ENCODE assay signal across 16 mouse cellular contexts in the genomic region with DNA sequence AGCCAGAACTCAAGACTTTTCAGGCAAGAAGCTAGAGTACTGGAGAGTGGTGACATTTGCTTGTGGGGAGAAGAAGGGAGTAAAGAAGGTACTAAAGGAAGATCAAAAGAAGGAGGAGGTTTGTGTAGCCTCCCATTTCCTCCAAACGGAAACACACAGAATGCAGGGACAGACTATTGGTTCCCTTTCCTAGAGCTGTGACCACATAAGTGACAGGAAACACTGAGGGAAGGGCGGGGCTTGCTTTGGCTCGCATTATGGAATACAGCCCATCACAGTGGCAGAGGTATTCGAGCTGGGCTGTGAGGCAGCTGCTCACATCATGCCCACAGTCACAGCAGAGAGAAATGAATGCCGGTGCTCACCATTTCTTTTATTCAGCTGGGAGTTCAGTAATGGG. TPM values are rescaled to one million over a fixed set of nuclear protein-coding genes. Genes with fewer than 3 reads are reported as not detected.
DNase-seq lines count a peak whose midpoint lies in the region; ATAC-seq and TF ChIP-seq lines count a peak whose summit lies in the region.
"Had no signal": no experiment of that assay in that cellular context is flagged by ENCODE, and none has a peak within 500 bp of the region (broad histone marks: within the 10 kb centered on the region; RNA-seq: fewer than 3 reads in every experiment).

No protein-coding gene starts in this region.

- DNase-seq in heart, adult 11 months, result peak; percentile 74
- no peak for DNase-seq in heart, adult 8-10 months (ENCODE audit: low spot score)
- DNase-seq in thymus, postnatal 14 days, result peak; percentile 28
- no peak for DNase-seq in thymus, adult 18-20 months
- DNase-seq in liver, postnatal 0 days, result no peak
- no peak for DNase-seq in testis, postnatal 14 days (ENCODE audit: low spot score)
- DNase-seq in left cerebral cortex, postnatal 10 days (ENCODE audit: extremely low spot score in 1 of 2, low spot score in 2 of 2), result no peak
- DNase-seq: cerebellum, adult 8-10 months; kidney, adult 9 months had no signal

- H3K4me2 ChIP-seq in liver, postnatal 0 days (ENCODE audit: low read depth, low read length), result peak overlapping the region; percentile 27; the same call in 1 of the 2 replicates
- H3K4me2 ChIP-seq in midbrain, embryonic 15.5 days, result no peak overlapping the region
- H3K4me2 ChIP-seq: heart, embryonic 12.5 days; hindbrain, embryonic 14.5 days; midbrain, embryonic 12.5 days; neural tube, embryonic 15.5 days had no signal

- intact Hi-C loops in left cerebral cortex, postnatal 10 days (cut with DNase I), result no loop called here

- no peak overlapping the region for H3K9ac ChIP-seq in liver, postnatal 0 days (replicated peaks)
- no peak overlapping the region for H3K9ac ChIP-seq in midbrain, embryonic 15.5 days
- H3K9ac ChIP-seq: heart, embryonic 12.5 days; hindbrain, embryonic 14.5 days; midbrain, embryonic 12.5 days; neural tube, embryonic 15.5 days had no signal

- no peaks in the 10 kb centered on the region for H3K36me3 ChIP-seq in liver, postnatal 0 days (replicated peaks; ENCODE audit: insufficient read depth, low read length)
- no peaks in the 10 kb centered on the region for H3K36me3 ChIP-seq in midbrain, embryonic 15.5 days (replicated peaks)
- H3K36me3 ChIP-seq: heart, embryonic 12.5 days; midbrain, embryonic 12.5 days; neural tube, embryonic 15.5 days had no signal

- 10% methylated on average over 5 of the region's 5 CpGs for WGBS in liver, postnatal 0 days (ENCODE audit: insufficient replicate concordance)
- 39% methylated on average over 5 of the region's 5 CpGs for WGBS in midbrain, embryonic 15.5 days

- H3K9me3 ChIP-seq in liver, postnatal 0 days (ENCODE audit: low read length), result no peaks in the 10 kb centered on the region
- no peaks in the 10 kb centered on the region for H3K9me3 ChIP-seq in midbrain, embryonic 15.5 days
- H3K9me3 ChIP-seq: heart, embryonic 12.5 days; midbrain, embryonic 12.5 days; neural tube, embryonic 15.5 days had no signal

- no peak overlapping the region for H3K27ac ChIP-seq in liver, postnatal 0 days (ENCODE audit: low read depth)
- H3K27ac ChIP-seq in midbrain, embryonic 15.5 days, result no peak overlapping the region
- H3K27ac ChIP-seq: hindbrain, embryonic 14.5 days; left cerebral cortex, adult 2 months; midbrain, embryonic 12.5 days; neural tube, embryonic 15.5 days had no signal

- no peak for TF ChIP-seq EP300 in liver, postnatal 0 days (IDR thresholded peaks at IDR 0.05; ENCODE audit: low read depth)

- no peak overlapping the region for H3K4me3 ChIP-seq in liver, postnatal 0 days (ENCODE audit: low read depth, low read length)
- no peak overlapping the region for H3K4me3 ChIP-seq in midbrain, embryonic 15.5 days
- H3K4me3 ChIP-seq: heart, embryonic 12.5 days; left cerebral cortex, adult 2 months; midbrain, embryonic 12.5 days; neural tube, embryonic 15.5 days had no signal

- no peak for TF ChIP-seq CTCF in liver, postnatal 0 days (IDR thresholded peaks at IDR 0.05; ENCODE audit: low read depth)

- H3K4me1 ChIP-seq in liver, postnatal 0 days (ENCODE audit: insufficient read depth), result peaks cover 20% of the 10 kb centered on the region
- peaks cover 19% of the 10 kb centered on the region for H3K4me1 ChIP-seq in midbrain, embryonic 15.5 days

- peaks cover 66% of the 10 kb centered on the region for H3K27me3 ChIP-seq in liver, postnatal 0 days (ENCODE audit: insufficient read depth, low read length)
- peaks cover 99% of the 10 kb centered on the region for H3K27me3 ChIP-seq in midbrain, embryonic 15.5 days (replicated peaks)

- peak; percentile 12; the same call in 1 of the 2 replicates for ATAC-seq in liver, postnatal 0 days
- ATAC-seq in midbrain, embryonic 15.5 days (replicated peaks), result no peak

RNA-seq across cellular contexts. Expression of a gene that starts 7.7 kb away (rescaled TPM):
- total RNA-seq in heart, adult 8-10 months (2022), result under 1 TPM in 1 of 4 experiments, not detected in 3; 0.22 TPM
- polyA plus RNA-seq in liver, postnatal 0 days (2015; fragmentation: Nextera tagmentation; extraction: Ambion mirVana), result 0.92 and 1.1 TPM in 2 replicates
- total RNA-seq in left cerebral cortex, postnatal 10 days (2021), result under 1 TPM in 1 of 2 experiments, not detected in 1; 0.55 TPM
- polyA plus RNA-seq in midbrain, embryonic 15.5 days (2015; fragmentation: Nextera tagmentation; extraction: Ambion mirVana), result not detected in 2 replicates
- total RNA-seq: gastrocnemius, adult 18-20 months had no signal
- polyA plus RNA-seq: hindbrain, embryonic 14.5 days; midbrain, embryonic 12.5 days had no signal

RNA-seq across cellular contexts. Expression of a gene that starts 20.8 kb away (rescaled TPM):
- not detected for total RNA-seq in heart, adult 8-10 months (2022)
- polyA plus RNA-seq in liver, postnatal 0 days (2015; fragmentation: Nextera tagmentation; extraction: Ambion mirVana), result not detected in 2 replicates
- not detected for total RNA-seq in left cerebral cortex, postnatal 10 days (2021)
- not detected in 2 replicates for polyA plus RNA-seq in midbrain, embryonic 15.5 days (2015; fragmentation: Nextera tagmentation; extraction: Ambion mirVana)
- total RNA-seq: gastrocnemius, adult 18-20 months; left cerebral cortex, adult 2 months had no signal
- polyA plus RNA-seq: hindbrain, embryonic 14.5 days; midbrain, embryonic 12.5 days; neural tube, embryonic 15.5 days had no signal

RNA-seq across cellular contexts. Expression of a gene that starts 33.5 kb away (rescaled TPM):
- 10 to 100 TPM in 2 of 4 experiments, 1 to 10 TPM in 2; 1.7 to 11.1 (median 9.1) TPM for total RNA-seq in heart, adult 8-10 months (2022)
- 8.6 and 9.9 TPM in 2 replicates for polyA plus RNA-seq in liver, postnatal 0 days (2015; fragmentation: Nextera tagmentation; extraction: Ambion mirVana)
- 10 to 100 TPM; 37.9 to 54.9 TPM for total RNA-seq in left cerebral cortex, postnatal 10 days (2021)
- polyA plus RNA-seq in midbrain, embryonic 15.5 days (2015; fragmentation: Nextera tagmentation; extraction: Ambion mirVana), result 1.9 TPM in 1 of 2 replicates, not detected in the other
- polyA plus RNA-seq: hindbrain, embryonic 14.5 days; neural tube, embryonic 15.5 days had no signal

RNA-seq across cellular contexts. Expression of a gene that starts 33.8 kb away (rescaled TPM):
- total RNA-seq in heart, adult 8-10 months (2022), result 10 to 100 TPM in 1 of 4 experiments, 1 to 10 TPM in 3; 4.6 to 13.2 (median 8.3) TPM
- polyA plus RNA-seq in liver, postnatal 0 days (2015; fragmentation: Nextera tagmentation; extraction: Ambion mirVana), result 1.7 and 2.2 TPM in 2 replicates
- 10 to 100 TPM; 38.0 to 50.2 TPM for total RNA-seq in left cerebral cortex, postnatal 10 days (2021)
- polyA plus RNA-seq in midbrain, embryonic 15.5 days (2015; fragmentation: Nextera tagmentation; extraction: Ambion mirVana), result 0.54 and 0.63 TPM in 2 replicates

RNA-seq across cellular contexts. Expression of a gene that starts 39.3 kb away (rescaled TPM):
- total RNA-seq in heart, adult 8-10 months (2022), result 10 to 100 TPM; 11.6 to 17.7 (median 15.2) TPM
- polyA plus RNA-seq in liver, postnatal 0 days (2015; fragmentation: Nextera tagmentation; extraction: Ambion mirVana), result 18.0 and 18.3 TPM in 2 replicates
- total RNA-seq in left cerebral cortex, postnatal 10 days (2021), result 10 to 100 TPM; 45.9 to 47.6 TPM
- polyA plus RNA-seq in midbrain, embryonic 15.5 days (2015; fragmentation: Nextera tagmentation; extraction: Ambion mirVana), result 5.7 and 7.7 TPM in 2 replicates

Comparison
In these comparisons a context has a peak if more than half of its experiments do, and no peak if none do; other contexts are left out.
1. DNase-seq: peak in heart, adult 11 months (single experiment) and thymus, postnatal 14 days (single experiment); none in heart, adult 8-10 months (single experiment), thymus, adult 18-20 months (0 of 2), liver, postnatal 0 days (single experiment), testis, postnatal 14 days (single experiment) and left cerebral cortex, postnatal 10 days (0 of 2).